Mouse (Mus musculus): Measurements from ENCODE around the gene Ccdc116. TPM values are rescaled to one million over a fixed set of nuclear protein-coding genes. Genes with fewer than 3 reads are reported as not detected.

Ccdc116 gene
- polyA plus RNA-seq (2014; fragmentation: Illumina TruSeq; extraction: RNeasy Lipid Tissue Mini Kit (QIAGEN cat#74804)), result 0.14 TPM

DNA sequence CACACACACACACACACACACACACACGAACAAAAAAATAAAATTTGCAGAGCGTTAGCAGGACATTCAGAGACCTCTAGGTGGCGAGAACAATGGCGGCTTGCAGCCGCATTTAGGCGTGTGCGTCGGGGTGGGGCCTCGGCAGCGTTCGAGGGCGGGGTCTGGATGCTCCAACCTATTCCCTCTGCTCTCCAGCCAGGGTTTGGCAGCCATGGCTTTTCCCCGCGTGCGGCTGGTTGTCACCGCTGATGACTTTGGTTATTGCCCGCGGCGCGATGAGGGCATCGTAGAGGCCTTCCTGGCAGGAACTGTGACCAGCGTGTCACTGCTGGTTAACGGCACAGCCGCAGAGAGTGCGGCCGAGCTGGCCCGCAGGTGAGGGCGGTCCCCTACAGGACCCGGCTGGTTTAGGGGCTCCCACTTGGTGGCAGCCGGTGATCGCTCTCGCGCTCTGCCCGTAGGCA, at the start of gene Ccdc116:
Ccdc116 (minus strand) TSS at position 458 of the 464 bp plus-strand sequence.

GRCm38 (mm10) chr16:17144339-17144738, 2.7 kb downstream of the Ccdc116 start, which contains the start of gene Ydjc:
Ydjc (plus strand) TSS chr16:17144621.

GRCm38 (mm10) chr16:17132089-17132905, 14.7 kb downstream of the Ccdc116 start, which contains the start of gene Sdf2l1:
Sdf2l1 (minus strand) TSS chr16:17132383.

DNA sequence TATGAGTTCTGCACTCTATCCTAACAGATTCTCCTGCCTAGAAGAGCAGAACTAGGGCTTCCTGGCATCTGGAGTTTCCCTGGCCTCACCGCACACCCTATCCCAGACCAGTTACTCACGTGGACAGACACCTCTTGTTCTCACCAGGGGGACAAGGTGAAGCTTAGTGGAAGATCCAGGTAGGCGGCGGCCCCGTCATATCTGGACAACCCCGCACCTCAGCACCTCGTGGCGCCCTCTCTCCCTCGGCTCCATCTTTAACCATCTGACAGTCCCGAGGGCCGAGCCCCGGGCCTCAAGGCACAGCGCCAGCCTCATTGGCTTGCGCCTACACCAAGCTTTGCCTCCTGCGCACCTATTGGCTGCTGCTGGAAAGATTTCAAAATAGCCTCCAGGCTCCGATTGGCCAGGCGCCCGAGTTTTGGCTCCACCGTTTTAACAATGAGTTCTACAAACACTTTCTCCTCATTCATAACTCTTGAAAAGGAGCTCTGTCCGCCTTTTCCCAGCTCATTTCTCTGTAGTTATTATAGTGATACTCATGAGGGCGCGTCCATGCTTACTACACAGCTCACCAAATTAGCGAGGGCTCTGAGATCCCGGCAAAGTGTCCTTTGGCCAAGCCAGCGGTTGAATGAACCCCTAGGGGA, 22.0 kb downstream of the Ccdc116 start, which contains the start of gene 2610318N02Rik:
2610318N02Rik (minus strand) TSS at position 297 of the 650 bp plus-strand sequence.

DNA sequence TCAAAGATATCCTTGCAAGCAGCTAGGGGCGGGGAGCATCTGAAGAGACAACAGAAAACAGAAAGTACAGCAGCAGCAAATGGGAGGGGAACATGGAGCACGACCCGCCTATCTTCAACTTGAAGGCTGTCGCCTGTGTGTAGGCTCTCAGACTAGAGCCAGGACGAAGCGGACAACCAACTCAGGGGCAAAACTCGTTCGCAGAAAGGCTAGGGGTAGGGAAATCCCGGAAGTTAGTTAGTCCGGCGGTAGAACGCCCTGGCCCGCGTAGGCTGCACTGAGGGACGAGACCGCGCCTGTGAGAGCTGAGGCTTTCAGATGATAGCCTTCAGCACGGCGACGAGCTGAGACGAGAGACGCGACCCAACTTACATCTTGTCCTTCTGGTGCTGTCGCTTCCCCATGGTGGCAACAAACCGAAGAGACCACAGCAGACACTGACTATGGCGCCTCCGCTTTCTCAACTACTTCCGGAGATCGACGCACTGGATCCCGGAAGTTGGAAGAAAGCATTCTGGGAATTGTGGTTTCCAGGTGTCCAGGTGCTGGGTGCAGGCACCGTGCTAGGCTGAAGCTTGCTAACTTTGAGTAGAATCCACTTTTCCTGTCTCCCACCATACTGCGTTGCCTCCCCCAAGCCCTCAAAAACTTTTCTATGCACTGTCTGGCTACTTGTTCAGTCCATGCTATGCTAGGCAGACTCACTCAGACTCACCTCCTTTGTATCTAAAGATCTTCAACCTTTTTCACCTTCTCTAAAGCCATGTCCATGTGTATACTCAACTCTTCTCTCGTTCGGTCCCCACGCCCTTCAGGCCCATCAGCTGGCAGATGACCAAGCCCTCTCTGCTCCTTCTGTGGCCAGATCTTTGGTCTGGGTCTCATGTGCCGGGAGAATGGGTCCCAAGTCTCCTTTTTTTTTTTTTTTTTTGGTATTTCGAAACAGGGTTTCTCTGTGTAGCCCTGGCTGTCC, 36.0 kb downstream of the Ccdc116 start, which contains the start of gene Ppil2:
Ppil2 (minus strand) TSS at position 487 of the 973 bp plus-strand sequence.

Other genes with a start within 250 kb of the Ccdc116 start
- 327 TPM for gene Mapk1, start 163.8 kb downstream of the Ccdc116 start, polyA plus RNA-seq (2014; fragmentation: Illumina TruSeq; extraction: RNeasy Lipid Tissue Mini Kit (QIAGEN cat#74804))
- gene Ypel1, start 77.5 kb downstream of the Ccdc116 start, polyA plus RNA-seq (2014; fragmentation: Illumina TruSeq; extraction: RNeasy Lipid Tissue Mini Kit (QIAGEN cat#74804)), result 8.2 TPM
- 169 TPM for gene Ppil2, start 36.0 kb downstream of the Ccdc116 start, polyA plus RNA-seq (2014; fragmentation: Illumina TruSeq; extraction: RNeasy Lipid Tissue Mini Kit (QIAGEN cat#74804))
- gene 2610318N02Rik, start 22.1 kb downstream of the Ccdc116 start, polyA plus RNA-seq (2014; fragmentation: Illumina TruSeq; extraction: RNeasy Lipid Tissue Mini Kit (QIAGEN cat#74804)), result not detected
- 15.0 TPM for gene Sdf2l1, start 14.8 kb downstream of the Ccdc116 start, polyA plus RNA-seq (2014; fragmentation: Illumina TruSeq; extraction: RNeasy Lipid Tissue Mini Kit (QIAGEN cat#74804))
- gene Ydjc, start 2.6 kb downstream of the Ccdc116 start, polyA plus RNA-seq (2014; fragmentation: Illumina TruSeq; extraction: RNeasy Lipid Tissue Mini Kit (QIAGEN cat#74804)), result not detected
- gene Ube2l3, start 55.4 kb upstream of the Ccdc116 start, polyA plus RNA-seq (2014; fragmentation: Illumina TruSeq; extraction: RNeasy Lipid Tissue Mini Kit (QIAGEN cat#74804)), result 248 TPM
- not detected for gene Rimbp3, start 61.4 kb upstream of the Ccdc116 start, polyA plus RNA-seq (2014; fragmentation: Illumina TruSeq; extraction: RNeasy Lipid Tissue Mini Kit (QIAGEN cat#74804))
- gene Hic2, start 86.3 kb upstream of the Ccdc116 start, polyA plus RNA-seq (2014; fragmentation: Illumina TruSeq; extraction: RNeasy Lipid Tissue Mini Kit (QIAGEN cat#74804)), result 1.4 TPM
- not detected for gene Tmem191c, start 128.8 kb upstream of the Ccdc116 start, polyA plus RNA-seq (2014; fragmentation: Illumina TruSeq; extraction: RNeasy Lipid Tissue Mini Kit (QIAGEN cat#74804))
- not detected for gene Serpind1, start 184.1 kb upstream of the Ccdc116 start, polyA plus RNA-seq (2014; fragmentation: Illumina TruSeq; extraction: RNeasy Lipid Tissue Mini Kit (QIAGEN cat#74804))

Data from ovary, adult 10 weeks (tissue).